Mouse (Mus musculus): ENCODE measurements at regions not wholly inside any gene's neighbourhood (a gene's known extent, or its start where the extent isn't known, plus 50 kb on each side); places are given as distances from the start of the nearest gene placed in this dataset.

- DNase-seq (ENCODE audit: low spot score) = no peak
Observed at GRCm38 (mm10) chr17:68916531-68916930, 90.1 kb downstream of the Tmem200c start.

GRCm38 (mm10) chr17:68918228-68918627 is 91.8 kb downstream of the Tmem200c start:
- DNase-seq (ENCODE audit: low spot score) = no peak

- DNase-seq (ENCODE audit: low spot score) = no peak
Observed at GRCm38 (mm10) chr17:68923271-68923670, 96.8 kb downstream of the Tmem200c start.

GRCm38 (mm10) chr17:68927418-68927817 is 101.0 kb downstream of the Tmem200c start:
- no peak for DNase-seq (ENCODE audit: low spot score)

GRCm38 (mm10) chr17:68928691-68929090 is 102.3 kb downstream of the Tmem200c start:
- DNase-seq (ENCODE audit: low spot score) = no peak

- DNase-seq (ENCODE audit: low spot score) = no peak
Observed at GRCm38 (mm10) chr17:68933265-68933664, 106.8 kb downstream of the Tmem200c start.

GRCm38 (mm10) chr17:68934066-68934465 is 107.6 kb downstream of the Tmem200c start:
- DNase-seq (ENCODE audit: low spot score) = peak; percentile 21

GRCm38 (mm10) chr17:68936016-68936415 is 109.6 kb downstream of the Tmem200c start:
- no peak for DNase-seq (ENCODE audit: low spot score)

GRCm38 (mm10) chr17:68956275-68956674 is 119.2 kb upstream of the Epb41l3 start:
- DNase-seq (ENCODE audit: low spot score) = no peak

- no peak for DNase-seq (ENCODE audit: low spot score)
Observed at GRCm38 (mm10) chr17:68961160-68961559, 114.3 kb upstream of the Epb41l3 start.

- no peak for DNase-seq (ENCODE audit: low spot score)
Observed at GRCm38 (mm10) chr17:68975606-68976005, 99.9 kb upstream of the Epb41l3 start.

- no peak for DNase-seq (ENCODE audit: low spot score)
Observed at GRCm38 (mm10) chr17:68978151-68978550, 97.3 kb upstream of the Epb41l3 start.

- no peak for DNase-seq (ENCODE audit: low spot score)
Observed at GRCm38 (mm10) chr17:68981120-68981519, 94.4 kb upstream of the Epb41l3 start.

- no peak for DNase-seq (ENCODE audit: low spot score)
Observed at GRCm38 (mm10) chr17:68982094-68982493, 93.4 kb upstream of the Epb41l3 start.

GRCm38 (mm10) chr17:68999913-69000312 is 75.6 kb upstream of the Epb41l3 start:
- DNase-seq (ENCODE audit: low spot score) = no peak

- no peak for DNase-seq (ENCODE audit: low spot score)
Observed at GRCm38 (mm10) chr17:69004051-69004450, 71.4 kb upstream of the Epb41l3 start.

- DNase-seq (ENCODE audit: low spot score) = no peak
Observed at GRCm38 (mm10) chr17:69006272-69006671, 69.2 kb upstream of the Epb41l3 start.

All from gastrocnemius, adult 18-20 months (tissue).